ENCODE assay signal across 8 mouse cellular contexts in genomic region chr17:79713643-79714367, GRCm38 (mm10). TPM values are rescaled to one million over a fixed set of nuclear protein-coding genes. Genes with fewer than 3 reads are reported as not detected.
A peak's percentile ranks its signal among the peaks of the same experiment; 100 is the strongest.
DNase-seq lines count a peak whose midpoint lies in the region; ATAC-seq and TF ChIP-seq lines count a peak whose summit lies in the region.

No protein-coding gene starts in this region.

- peak overlapping the region; percentile 33 for H3K4me3 ChIP-seq in bone marrow macrophage, adult 2 months (ENCODE audit: insufficient read depth, low read length)
- H3K4me3 ChIP-seq in kidney, postnatal 0 days (replicated peaks; ENCODE audit: low read depth, low read length): peak overlapping the region; percentile 45
- H3K4me3 ChIP-seq in midbrain, embryonic 11.5 days (ENCODE audit: low read depth, low read length): peak overlapping the region; percentile 38

- peak overlapping the region; percentile 51 for H3K9ac ChIP-seq in kidney, postnatal 0 days (ENCODE audit: low read depth, low read length)
- H3K9ac ChIP-seq in midbrain, embryonic 11.5 days (ENCODE audit: low read length): peak overlapping the region; percentile 36

- no peak; the same call in 1 of the 2 replicates for ATAC-seq in kidney, postnatal 0 days (replicated peaks; ENCODE audit: low FRiP score, low read depth)
- peak; percentile 44 for ATAC-seq in midbrain, embryonic 11.5 days (ENCODE audit: low FRiP score)
- ATAC-seq in megakaryocyte-erythroid progenitor cell, adult 5-6 weeks (replicated peaks; ENCODE audit: low FRiP score, low TSS enrichment, poor library complexity, severe bottlenecking): no peak

- peaks cover 4% of the 10 kb centered on the region; the same call in 1 of the 2 replicates for H3K4me1 ChIP-seq in bone marrow macrophage, adult 2 months (ENCODE audit: control insufficient read depth, insufficient read depth, low read length)
- peaks cover 18% of the 10 kb centered on the region for H3K4me1 ChIP-seq in kidney, postnatal 0 days (replicated peaks; ENCODE audit: insufficient read depth, low read length)
- H3K4me1 ChIP-seq in midbrain, embryonic 11.5 days (ENCODE audit: control insufficient read depth, insufficient read depth, low read length): peaks cover 19% of the 10 kb centered on the region

- DNase-seq in ovary, postnatal 10 days (ENCODE audit: low spot score): peak; percentile 36
- no peak for DNase-seq in ovary, adult 18-20 months (ENCODE audit: low spot score)
- DNase-seq in forelimb bud, embryonic 11.5 days (ENCODE audit: low read depth, low spot score): peak; percentile 56
- peak; percentile 69 for DNase-seq in kidney, postnatal 0 days (ENCODE audit: low spot score)
- peak; percentile 98 for DNase-seq in midbrain, embryonic 11.5 days (ENCODE audit: low spot score, missing footprints)
- no peak for DNase-seq in spleen, postnatal 4 days (ENCODE audit: low spot score in 2 of 2)

- H3K4me2 ChIP-seq in kidney, postnatal 0 days (ENCODE audit: low read length): peak overlapping the region; percentile 72
- H3K4me2 ChIP-seq in midbrain, embryonic 11.5 days: peak overlapping the region; percentile 87

- no peaks in the 10 kb centered on the region for H3K9me3 ChIP-seq in kidney, postnatal 0 days (replicated peaks; ENCODE audit: low read length)
- peaks cover 4% of the 10 kb centered on the region; the same call in 1 of the 2 replicates for H3K9me3 ChIP-seq in midbrain, embryonic 11.5 days (ENCODE audit: control insufficient read depth, low read length)

- no peak overlapping the region for H3K27ac ChIP-seq in bone marrow macrophage, adult 2 months (ENCODE audit: insufficient read depth, low read depth, low read length)
- H3K27ac ChIP-seq in kidney, postnatal 0 days: peak overlapping the region; percentile 21; the same call in 1 of the 2 replicates
- no peak overlapping the region for H3K27ac ChIP-seq in midbrain, embryonic 11.5 days (ENCODE audit: low read depth, low read length)

- WGBS in kidney, postnatal 0 days: under 1% methylated on average over 63 of the region's 63 CpGs
- WGBS in midbrain, embryonic 11.5 days: under 1% methylated on average over 63 of the region's 63 CpGs

- no peaks in the 10 kb centered on the region for H3K36me3 ChIP-seq in kidney, postnatal 0 days (ENCODE audit: insufficient read depth, low read length)
- no peaks in the 10 kb centered on the region for H3K36me3 ChIP-seq in midbrain, embryonic 11.5 days (ENCODE audit: control insufficient read depth, insufficient read depth, low read length)

- no peak for TF ChIP-seq CTCF in bone marrow macrophage, adult 2 months (IDR thresholded peaks at IDR 0.05; ENCODE audit: low read depth, low read length)
- no peak for TF ChIP-seq CTCF in kidney, postnatal 0 days (IDR thresholded peaks at IDR 0.05; ENCODE audit: low read depth)

- 0 out of 2 replicates have a peak, but pooled peaks cover 6% of the 10 kb centered on the region for H3K27me3 ChIP-seq in kidney, postnatal 0 days (ENCODE audit: insufficient read depth, low read length)
- H3K27me3 ChIP-seq in midbrain, embryonic 11.5 days (ENCODE audit: control insufficient read depth, insufficient read depth, low read length): peaks cover 58% of the 10 kb centered on the region

- no peak for TF ChIP-seq POLR2A in bone marrow macrophage, adult 2 months (IDR thresholded peaks at IDR 0.05; ENCODE audit: borderline replicate concordance, low read depth, low read length)

RNA-seq across cellular contexts. Expression of gene Cyp1b1, which starts 1.1 kb away (rescaled TPM):
- polyA plus RNA-seq in bone marrow macrophage, adult 2 months (2012; ENCODE audit: insufficient read depth, insufficient read length, missing spikeins): 2.6 and 2.8 TPM in 2 replicates
- 12.3 and 13.8 TPM in 2 replicates for polyA plus RNA-seq in kidney, postnatal 0 days (2015; fragmentation: Nextera tagmentation; extraction: Ambion mirVana)
- 1.9 and 2.7 TPM in 2 replicates for polyA plus RNA-seq in midbrain, embryonic 11.5 days (2014; fragmentation: Nextera tagmentation; extraction: Ambion mirVana)
- total RNA-seq in megakaryocyte-erythroid progenitor cell, adult 5-6 weeks (2014; fragmentation: Nextera tagmentation): not detected in 2 replicates
- not detected in 2 replicates for total RNA-seq in megakaryocyte-erythroid progenitor cell, adult 5-6 weeks (2017)

Comparison
In these comparisons a context has a peak if more than half of its experiments do, and no peak if none do; other contexts are left out.
1. DNase-seq: peak in ovary, postnatal 10 days (single experiment), forelimb bud, embryonic 11.5 days (single experiment), kidney, postnatal 0 days (single experiment) and midbrain, embryonic 11.5 days (single experiment); none in ovary, adult 18-20 months (single experiment) and spleen, postnatal 4 days (0 of 2).
2. Peak in every context shown above with its lines, with median percentiles within 50 percentile points of each other: H3K4me3 ChIP-seq.